Mouse (Mus musculus) ES-E14 (cell line): ENCODE results near the gene Gm44965. TPM values are rescaled to one million over a fixed set of nuclear protein-coding genes. Genes with fewer than 3 reads are reported as not detected.

ENCODE experiments used
- DNase-seq: peaks from one replicate; pipeline ENCODE4 v3.0.0-alpha.2; 2013; ENCODE audit warnings: low read depth, low spot score
- H3K27ac ChIP-seq: 2 replicates; pipeline ENCODE4 v1.5.1; 2012; ENCODE audit warnings: low read depth, mild to moderate bottlenecking, low read length, moderate library complexity, mixed read lengths; ENCODE audit not compliant: poor library complexity, insufficient read depth, severe bottlenecking
- H3K36me3 ChIP-seq: 2 replicates; pipeline ENCODE4 v1.6.1; 2012; ENCODE audit warnings: mild to moderate bottlenecking, low read length, moderate library complexity, mixed read lengths; ENCODE audit not compliant: control insufficient read depth, poor library complexity, insufficient read depth, severe bottlenecking
- H3K4me1 ChIP-seq, 2 experiments: fragments of 150-350 bp in 1 of 2; sonication (generic) in 1 of 2; 2 replicates each; pipeline ENCODE4 v1.6.1; 2012; ENCODE audit warnings: low read length in 2 of 2, mild to moderate bottlenecking in 1 of 2, mixed read lengths in 1 of 2; ENCODE audit not compliant: control insufficient read depth in 2 of 2, insufficient read depth in 2 of 2, poor library complexity in 1 of 2
- H3K4me3 ChIP-seq, 2 experiments: fragments of 150-350 bp in 1 of 2; sonication (generic) in 1 of 2; 2 replicates each; pipeline ENCODE4 v1.5.1; 2012; ENCODE audit warnings: low read length in 2 of 2, low read depth in 1 of 2, mild to moderate bottlenecking in 1 of 2, mixed read lengths in 1 of 2; ENCODE audit not compliant: insufficient read depth in 1 of 2, poor library complexity in 1 of 2, severe bottlenecking in 1 of 2
- H3K9ac ChIP-seq: 2 replicates; pipeline ENCODE4 v1.6.1; 2012; ENCODE audit warnings: low read depth, mild to moderate bottlenecking, low read length, mixed read lengths; ENCODE audit not compliant: poor library complexity, insufficient read depth, severe bottlenecking
- H3K9me3 ChIP-seq: fragments of 150-350 bp; sonication (generic); 2 replicates; pipeline ENCODE4 v1.6.1; 2012; ENCODE audit warnings: low read depth, mild to moderate bottlenecking, low read length; ENCODE audit not compliant: control insufficient read depth, insufficient read depth
- CHD2 ChIP-seq: IDR thresholded peaks from 2 replicates; pipeline ENCODE4 v1.6.1; 2014; ENCODE audit warnings: mild to moderate bottlenecking, low read depth, low read length, inconsistent platforms
- HCFC1 ChIP-seq: IDR thresholded peaks from 2 replicates; pipeline ENCODE4 v1.6.1; 2012; ENCODE audit warnings: low read length, inconsistent platforms, borderline replicate concordance; ENCODE audit not compliant: insufficient read depth
- MAFK ChIP-seq: IDR thresholded peaks from 2 replicates; pipeline ENCODE4 v1.6.1; 2014; ENCODE audit warnings: mild to moderate bottlenecking, low read depth, low read length, inconsistent platforms; ENCODE audit not compliant: insufficient read depth
- ZC3H11A ChIP-seq: IDR thresholded peaks from 2 replicates; pipeline ENCODE4 v1.6.1; 2012; ENCODE audit warnings: low read depth, mild to moderate bottlenecking, inconsistent platforms, low read length, borderline replicate concordance
- ZNF384 ChIP-seq: IDR thresholded peaks from 2 replicates; pipeline ENCODE4 v1.6.1; 2012; ENCODE audit warnings: low read depth, low read length, inconsistent platforms
- in situ Hi-C, 2 experiments: fragments of 600-800 bp; cut with MboI; formaldehyde crosslinking; loops; one replicate each; pipeline ENCODE4 v1.15.1; 2025; ENCODE audit warnings: low sequenced_read_pairs in 2 of 2, inconsistent platforms in 1 of 2; ENCODE audit not compliant: unreplicated experiment in 2 of 2
- total RNA-seq: library from RNA; depleted of rRNA; stranded (reverse); fragments of 300-350 nt; gene quantifications from 2 replicates; pipeline ENCODE4 v1.2.3, GENCODE M21; 2012

The Gm44965 gene
- total RNA-seq, 1 experiment = not detected

GRCm38 (mm10) chr6:48647611-48648010 lies 53.9 kb downstream of the Gm44965 start:
- no peak overlapping the region for H3K4me3 ChIP-seq
- no peak overlapping the region for H3K27ac ChIP-seq
- no peaks in the 10 kb centered on the region for H3K36me3 ChIP-seq
- in situ Hi-C loops = no loop called here
- no peak for TF ChIP-seq CHD2
- no peak for TF ChIP-seq ZNF384
- TF ChIP-seq MAFK = no peak
- TF ChIP-seq HCFC1 = no peak
- TF ChIP-seq ZC3H11A = no peak
- no peak for DNase-seq
- no peak overlapping the region for H3K9ac ChIP-seq
- no peaks in the 10 kb centered on the region for H3K4me1 ChIP-seq
- H3K9me3 ChIP-seq = no peaks in the 10 kb centered on the region

GRCm38 (mm10) chr6:48648779-48649178 lies 55.0 kb downstream of the Gm44965 start:
- Histone ChIP-seq H3K4me1 (no peaks in the 10 kb centered on the region), H3K9ac (no peak overlapping the region), H3K4me3 (no peak overlapping the region), H3K9me3 (no peaks in the 10 kb centered on the region), H3K27ac (no peak overlapping the region), H3K36me3 (no peaks in the 10 kb centered on the region)
- no peak for DNase-seq
- in situ Hi-C loops = no loop called here
- TF ChIP-seq HCFC1 = no peak

- H3K27ac ChIP-seq = no peak overlapping the region
- H3K36me3 ChIP-seq = no peaks in the 10 kb centered on the region
- TF ChIP-seq CHD2 (no peak), HCFC1 (no peak), ZC3H11A (no peak), ZNF384 (no peak), MAFK (no peak)
- H3K9ac ChIP-seq = no peak overlapping the region
- H3K4me3 ChIP-seq = no peak overlapping the region
- no peaks in the 10 kb centered on the region for H3K4me1 ChIP-seq
- DNase-seq = no peak
- H3K9me3 ChIP-seq = no peaks in the 10 kb centered on the region
- in situ Hi-C loops = no loop called here
Observed at GRCm38 (mm10) chr6:48650041-48650440, 56.3 kb downstream of the Gm44965 start.

GRCm38 (mm10) chr6:48658721-48659120 lies 65.0 kb downstream of the Gm44965 start:
- no peak overlapping the region for H3K4me3 ChIP-seq
- in situ Hi-C loops = no loop called here
- no peak for DNase-seq
- no peak overlapping the region for H3K27ac ChIP-seq
- no peaks in the 10 kb centered on the region for H3K9me3 ChIP-seq
- no peak overlapping the region for H3K9ac ChIP-seq
- no peaks in the 10 kb centered on the region for H3K36me3 ChIP-seq
- TF ChIP-seq ZC3H11A (no peak), CHD2 (no peak)
- H3K4me1 ChIP-seq = no peaks in the 10 kb centered on the region

GRCm38 (mm10) chr6:48664750-48665149 lies 71.0 kb downstream of the Gm44965 start:
- in situ Hi-C loops = no loop called here
- Histone ChIP-seq H3K27ac (no peak overlapping the region), H3K4me1 (peaks cover 0 to 2% of the 10 kb centered on the region in 2 experiments; a peak in 1 of 4 replicates), H3K9me3 (no peaks in the 10 kb centered on the region), H3K4me3 (no peak overlapping the region), H3K9ac (no peak overlapping the region), H3K36me3 (no peaks in the 10 kb centered on the region)
- DNase-seq = no peak
- TF ChIP-seq ZC3H11A = no peak
- TF ChIP-seq CHD2 = no peak
- no peak for TF ChIP-seq MAFK
- TF ChIP-seq ZNF384 = no peak
- no peak for TF ChIP-seq HCFC1
